Mouse (Mus musculus): ENCODE data around the gene Fam213a. TPM values are rescaled to one million over a fixed set of nuclear protein-coding genes. Genes with fewer than 3 reads are reported as not detected.

The Fam213a gene
- total and polyA plus RNA-seq, 2 experiments from 2014 or later = 50.0 to 124 TPM

DNA sequence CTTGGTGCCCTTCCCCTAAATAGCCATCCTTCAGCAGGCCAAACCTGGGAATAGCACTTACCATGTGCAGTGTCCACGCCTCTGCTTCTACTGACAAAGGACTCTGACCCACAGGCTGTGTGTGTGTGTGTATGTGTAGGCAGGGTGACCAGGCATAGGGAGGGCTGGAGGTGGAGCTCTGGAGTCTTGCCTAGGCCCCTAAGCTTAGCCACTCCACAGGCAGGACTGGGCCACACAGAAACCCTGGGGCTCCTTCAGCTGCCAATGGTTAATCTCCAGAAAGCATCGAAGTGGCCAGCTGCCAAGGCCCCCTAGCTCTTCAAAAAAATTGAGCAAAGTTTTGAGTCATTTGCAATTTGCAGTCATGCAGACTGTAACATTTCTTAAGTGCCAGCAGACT is 5.5 kb downstream of the Fam213a start:
- no peak for TF ChIP-seq CTCF (IDR thresholded peaks at IDR 0.05)
- no peaks in the 10 kb centered on the region for H3K9me3 ChIP-seq (ENCODE audit: low read length)
- H3K4me3 ChIP-seq (ENCODE audit: low read depth, low read length) = no peak overlapping the region
- WGBS = 57% methylated on average over 2 of the region's 2 CpGs
- DNase-seq (ENCODE audit: low spot score) (peak; percentile 14), ATAC-seq (ENCODE audit: low FRiP score) (no peak)
- no peak overlapping the region for H3K27ac ChIP-seq (ENCODE audit: low read depth, low read length)
- H3K9ac ChIP-seq (replicated peaks; ENCODE audit: low read length, poor library complexity, severe bottlenecking) = no peak overlapping the region
- H3K36me3 ChIP-seq (ENCODE audit: insufficient read depth, low read length) = no peaks in the 10 kb centered on the region; the same call in 1 of the 2 replicates
- H3K4me2 ChIP-seq (ENCODE audit: low read depth, low read length, poor library complexity, severe bottlenecking) = no peak overlapping the region
- no peaks in the 10 kb centered on the region for H3K27me3 ChIP-seq (ENCODE audit: insufficient read depth, low read length)
- H3K4me1 ChIP-seq (ENCODE audit: insufficient read depth, low read length) = 0 out of 2 replicates have a peak, but pooled peaks cover 3% of the 10 kb centered on the region

DNA sequence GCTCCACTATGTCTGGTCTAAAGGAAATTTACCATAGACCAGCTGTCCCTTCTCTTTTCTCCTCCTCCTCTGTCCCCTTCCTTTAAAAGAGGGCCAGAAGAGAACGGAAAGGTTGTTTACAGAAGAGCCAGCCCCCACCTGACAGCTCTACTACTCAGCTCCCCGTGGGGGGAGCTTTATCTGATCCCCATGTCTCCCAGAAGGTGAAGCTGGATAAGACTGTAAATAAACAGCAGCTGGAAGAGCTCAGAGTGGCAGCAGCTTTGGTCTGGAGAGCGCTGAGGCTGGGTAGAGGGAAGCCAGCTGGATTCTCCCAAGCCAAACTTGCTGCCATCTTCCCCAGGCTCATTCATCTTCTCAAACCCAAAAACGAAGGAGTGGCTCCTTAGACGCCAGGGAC is 5.9 kb downstream of the Fam213a start:
- ATAC-seq (ENCODE audit: low FRiP score) (no peak), DNase-seq (ENCODE audit: low spot score) (no peak)
- Histone ChIP-seq H3K4me1 (ENCODE audit: insufficient read depth, low read length) (0 out of 2 replicates have a peak, but pooled peaks cover 3% of the 10 kb centered on the region), H3K36me3 (ENCODE audit: insufficient read depth, low read length) (no peaks in the 10 kb centered on the region; the same call in 1 of the 2 replicates), H3K4me2 (ENCODE audit: low read depth, low read length, poor library complexity, severe bottlenecking) (no peak overlapping the region), H3K4me3 (ENCODE audit: low read depth, low read length) (no peak overlapping the region), H3K27me3 (ENCODE audit: insufficient read depth, low read length) (no peaks in the 10 kb centered on the region), H3K9me3 (ENCODE audit: low read length) (no peaks in the 10 kb centered on the region), H3K9ac (replicated peaks; ENCODE audit: low read length, poor library complexity, severe bottlenecking) (no peak overlapping the region), H3K27ac (ENCODE audit: low read depth, low read length) (no peak overlapping the region)
- no peak for TF ChIP-seq CTCF (IDR thresholded peaks at IDR 0.05)
- 49% methylated on average over 5 of the region's 5 CpGs for WGBS

DNA sequence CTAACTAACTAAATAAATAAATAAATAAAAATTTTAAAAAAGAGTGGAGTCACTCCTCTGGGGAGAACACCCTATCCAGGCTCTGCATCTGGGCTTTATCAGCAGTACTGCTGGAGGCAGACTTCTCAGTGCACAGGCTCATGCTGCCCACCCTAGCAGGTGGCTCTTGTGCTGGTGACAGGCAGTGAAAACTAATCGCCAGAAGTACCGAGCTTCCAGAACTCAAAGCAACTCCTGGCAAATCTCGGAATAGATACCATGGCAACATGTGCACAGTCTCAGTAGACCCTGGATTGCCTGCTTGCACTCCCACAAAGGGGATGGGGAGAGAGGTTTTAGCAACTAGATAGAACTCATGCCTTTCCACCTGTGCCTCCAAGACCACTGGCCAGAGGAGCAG is 6.7 kb downstream of the Fam213a start:
- Histone ChIP-seq H3K9ac (replicated peaks; ENCODE audit: low read length, poor library complexity, severe bottlenecking) (no peak overlapping the region), H3K27ac (ENCODE audit: low read depth, low read length) (no peak overlapping the region), H3K36me3 (ENCODE audit: insufficient read depth, low read length) (no peaks in the 10 kb centered on the region; the same call in 1 of the 2 replicates), H3K4me3 (ENCODE audit: low read depth, low read length) (no peak overlapping the region), H3K4me1 (ENCODE audit: insufficient read depth, low read length) (0 out of 2 replicates have a peak, but pooled peaks cover 3% of the 10 kb centered on the region), H3K4me2 (ENCODE audit: low read depth, low read length, poor library complexity, severe bottlenecking) (no peak overlapping the region), H3K9me3 (ENCODE audit: low read length) (no peaks in the 10 kb centered on the region), H3K27me3 (ENCODE audit: insufficient read depth, low read length) (no peaks in the 10 kb centered on the region)
- DNase-seq (ENCODE audit: low spot score) (peak; percentile 14), ATAC-seq (ENCODE audit: low FRiP score) (no peak)
- 35% methylated on average over 3 of the region's 3 CpGs for WGBS
- no peak for TF ChIP-seq CTCF (IDR thresholded peaks at IDR 0.05)

DNA sequence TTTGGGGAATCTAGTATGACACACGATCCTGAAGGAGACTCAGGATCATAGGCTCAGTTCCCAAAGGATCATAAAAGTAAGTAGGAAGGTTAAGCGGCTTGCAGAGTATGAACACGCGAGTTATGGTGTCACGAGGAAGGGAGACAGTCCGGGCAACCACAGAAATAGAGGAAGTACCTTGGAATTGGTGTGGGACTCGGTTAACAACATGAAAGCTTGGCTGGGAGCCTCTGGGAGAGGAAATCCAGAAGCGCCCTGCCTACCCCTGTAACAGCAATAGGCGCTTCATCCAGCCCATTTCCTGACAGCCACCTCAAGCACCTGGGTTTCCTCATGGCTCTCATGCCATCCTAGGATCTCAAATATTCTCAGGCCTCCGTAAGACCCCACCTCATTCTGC is 7.3 kb downstream of the Fam213a start:
- no peak overlapping the region for H3K4me2 ChIP-seq (ENCODE audit: low read depth, low read length, poor library complexity, severe bottlenecking)
- no peak for DNase-seq (ENCODE audit: low spot score)
- H3K27me3 ChIP-seq (ENCODE audit: insufficient read depth, low read length) = no peaks in the 10 kb centered on the region
- no peak overlapping the region for H3K9ac ChIP-seq (replicated peaks; ENCODE audit: low read length, poor library complexity, severe bottlenecking)
- H3K9me3 ChIP-seq (ENCODE audit: low read length) = no peaks in the 10 kb centered on the region
- 93% methylated on average over 10 of the region's 10 CpGs for WGBS
- no peak for ATAC-seq (ENCODE audit: low FRiP score)
- H3K27ac ChIP-seq (ENCODE audit: low read depth, low read length) = no peak overlapping the region
- 0 out of 2 replicates have a peak, but pooled peaks cover 3% of the 10 kb centered on the region for H3K4me1 ChIP-seq (ENCODE audit: insufficient read depth, low read length)
- no peak for TF ChIP-seq CTCF (IDR thresholded peaks at IDR 0.05)
- no peak overlapping the region for H3K4me3 ChIP-seq (ENCODE audit: low read depth, low read length)
- H3K36me3 ChIP-seq (ENCODE audit: insufficient read depth, low read length) = peaks cover 5% of the 10 kb centered on the region; the same call in 1 of the 2 replicates

GRCm38 (mm10) chr14:41005716-41006115 is 7.9 kb downstream of the Fam213a start:
- DNase-seq (ENCODE audit: low spot score) (peak; percentile 24), ATAC-seq (ENCODE audit: low FRiP score) (no peak)
- H3K9ac ChIP-seq (replicated peaks; ENCODE audit: low read length, poor library complexity, severe bottlenecking) = no peak overlapping the region
- H3K4me1 ChIP-seq (ENCODE audit: insufficient read depth, low read length) = 0 out of 2 replicates have a peak, but pooled peaks cover 3% of the 10 kb centered on the region
- no peak overlapping the region for H3K4me2 ChIP-seq (ENCODE audit: low read depth, low read length, poor library complexity, severe bottlenecking)
- no peak overlapping the region for H3K4me3 ChIP-seq (ENCODE audit: low read depth, low read length)
- TF ChIP-seq CTCF (IDR thresholded peaks at IDR 0.05) = no peak
- 59% methylated on average over 9 of the region's 9 CpGs for WGBS
- H3K27me3 ChIP-seq (ENCODE audit: insufficient read depth, low read length) = no peaks in the 10 kb centered on the region
- H3K27ac ChIP-seq (ENCODE audit: low read depth, low read length) = no peak overlapping the region
- peaks cover 11% of the 10 kb centered on the region; the same call in 1 of the 2 replicates for H3K36me3 ChIP-seq (ENCODE audit: insufficient read depth, low read length)
- H3K9me3 ChIP-seq (ENCODE audit: low read length) = no peaks in the 10 kb centered on the region

DNA sequence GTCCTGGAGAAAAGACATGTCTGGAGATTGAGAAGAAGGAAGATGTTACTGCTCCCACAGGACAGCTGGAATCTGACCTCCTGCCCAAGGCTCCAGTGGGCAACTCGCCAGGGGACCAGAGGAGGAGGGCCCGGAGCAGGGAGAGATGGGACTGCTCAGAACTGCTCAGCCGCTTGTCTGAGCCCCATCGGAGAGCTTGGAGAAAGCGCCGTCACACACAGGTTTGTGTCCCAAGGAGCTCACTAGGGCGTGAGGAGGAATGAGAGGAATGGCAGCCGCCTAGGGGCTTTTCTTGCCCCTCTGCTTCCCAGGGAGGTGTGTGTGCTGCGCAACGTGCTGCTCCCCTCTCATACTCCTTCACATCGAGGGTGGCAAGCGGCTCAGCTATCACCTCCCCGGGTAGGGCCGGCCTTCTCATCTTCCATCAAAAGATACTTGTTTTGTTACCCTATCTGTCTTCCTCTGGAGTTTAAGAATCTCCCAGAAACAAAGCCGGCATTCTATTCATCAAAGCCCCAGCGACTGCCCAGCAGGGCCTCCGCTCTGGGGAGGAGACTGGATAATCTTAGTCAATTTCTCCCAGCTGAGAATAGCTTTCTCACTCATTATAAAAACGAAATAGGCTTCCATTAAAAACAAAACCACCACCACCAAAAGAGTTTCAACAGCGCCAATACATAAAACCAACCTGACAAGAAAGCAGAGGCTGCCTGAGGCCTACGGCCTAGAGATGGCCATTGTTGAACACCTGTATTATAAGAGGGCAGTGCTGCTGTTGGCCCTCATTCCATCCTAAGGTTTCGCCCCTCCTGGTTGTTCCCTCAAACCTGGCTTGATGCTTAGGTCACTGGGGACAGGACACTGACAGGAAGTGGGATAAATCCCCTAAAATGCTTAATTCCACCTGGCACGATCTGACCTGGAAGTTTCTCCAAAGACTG is 9.1 kb downstream of the Fam213a start:
- no peak for TF ChIP-seq CTCF (IDR thresholded peaks at IDR 0.05)
- H3K4me2 ChIP-seq (ENCODE audit: low read depth, low read length, poor library complexity, severe bottlenecking) = 0 out of 2 replicates have a peak overlapping the region, but pooled peaks have one; percentile 3
- H3K27ac ChIP-seq (ENCODE audit: low read depth, low read length) = no peak overlapping the region
- no peaks in the 10 kb centered on the region for H3K27me3 ChIP-seq (ENCODE audit: insufficient read depth, low read length)
- H3K4me1 ChIP-seq (ENCODE audit: insufficient read depth, low read length) = 0 out of 2 replicates have a peak, but pooled peaks cover 3% of the 10 kb centered on the region
- peaks cover 16% of the 10 kb centered on the region for H3K36me3 ChIP-seq (ENCODE audit: insufficient read depth, low read length)
- H3K9me3 ChIP-seq (ENCODE audit: low read length) = no peaks in the 10 kb centered on the region
- DNase-seq (ENCODE audit: low spot score) (peak; percentile 11), ATAC-seq (ENCODE audit: low FRiP score) (no peak)
- H3K4me3 ChIP-seq (ENCODE audit: low read depth, low read length) = no peak overlapping the region
- no peak overlapping the region for H3K9ac ChIP-seq (replicated peaks; ENCODE audit: low read length, poor library complexity, severe bottlenecking)
- WGBS = 19% methylated on average over 22 of the region's 22 CpGs

All from midbrain, postnatal 0 days (tissue).